Mouse (Mus musculus) adrenal gland, adult 2 months (tissue): ENCODE results near the gene Smox. TPM values are rescaled to one million over a fixed set of nuclear protein-coding genes. Genes with fewer than 3 reads are reported as not detected.
A peak's percentile ranks its signal among the peaks of the same experiment; 100 is the strongest.

ENCODE experiments used
- DNase-seq: peaks from one replicate; pipeline ENCODE4 v3.0.0; 2021
- polyA plus RNA-seq: library from polyadenylated mRNA; depleted of rRNA; stranded (reverse); fragments of >200 nt; gene quantifications from 2 replicates; pipeline ENCODE4 v1.2.3, GENCODE M21; 2012; rRNA removed
- total RNA-seq, 2 experiments: library from RNA; stranded (reverse); gene quantifications; 2 replicates each; pipeline ENCODE4 v1.2.3; 2021

The Smox gene
- total and polyA plus RNA-seq, 3 experiments, result 24.3 to 33.1 (median 29.3) TPM

- peak; percentile 72 for DNase-seq
Measured at GRCm38 (mm10) chr2:131551701-131552620, 60.7 kb downstream of the Smox start.

GRCm38 (mm10) chr2:131552736-131553400 is 61.6 kb downstream of the Smox start:
- peak; percentile 83 for DNase-seq

GRCm38 (mm10) chr2:131557896-131558295 is 66.6 kb downstream of the Smox start:
- DNase-seq, result no peak

GRCm38 (mm10) chr2:131560205-131560919 is 69.1 kb downstream of the Smox start:
- peak; percentile 61 for DNase-seq

- peak; percentile 62 for DNase-seq
Measured at GRCm38 (mm10) chr2:131561344-131561870, 70.1 kb downstream of the Smox start.

GRCm38 (mm10) chr2:131561891-131562585 is 70.7 kb downstream of the Smox start, which contains the start of gene Adra1d:
TSS of gene Adra1d (minus strand) at chr2:131562283.
- DNase-seq, result peak; percentile 87

- DNase-seq, result peak; percentile 93
Measured at GRCm38 (mm10) chr2:131562586-131563122, 71.4 kb downstream of the Smox start.

Other genes with a start within 250 kb of the Smox start
- 10 to 100 TPM; 51.7 to 55.2 TPM for gene Pank2, start 229.0 kb upstream of the Smox start, total RNA-seq
- gene Pank2, start 229.0 kb upstream of the Smox start, polyA plus RNA-seq, result 9.8 and 10.7 TPM in 2 replicates
- 10 to 100 TPM in 1 of 2 experiments, 1 to 10 TPM in 1; 8.6 to 13.0 TPM for gene Rnf24, start 138.6 kb upstream of the Smox start, total RNA-seq
- gene Rnf24, start 138.6 kb upstream of the Smox start, polyA plus RNA-seq, result 2.4 and 2.5 TPM in 2 replicates
- 10 to 100 TPM; 26.1 to 30.8 TPM for gene Adra1d, start 70.8 kb downstream of the Smox start, total RNA-seq
- 50.8 and 66.2 TPM in 2 replicates for gene Adra1d, start 70.8 kb downstream of the Smox start, polyA plus RNA-seq